Mouse (Mus musculus) lung, postnatal 0 days (tissue): ENCODE results near the gene Ythdf1. TPM values are rescaled to one million over a fixed set of nuclear protein-coding genes. Genes with fewer than 3 reads are reported as not detected.

Experiments
- ATAC-seq: fragments of 200-750 bp; cut with Nextera tagmentation; 2 replicates; pipeline ENCODE4 v1.8.0; 2017; ENCODE audit warnings: moderate library complexity
- DNase-seq: peaks from one replicate; pipeline ENCODE4 v3.0.0-alpha.2; 2016; ENCODE audit warnings: low spot score
- H3K27ac ChIP-seq: fragments of 300-500 bp; sonication (generic); 2 replicates; pipeline ENCODE4 v1.5.1; 2014; ENCODE audit warnings: antibody characterized with exemption, mild to moderate bottlenecking, low read length, mixed read lengths
- H3K27me3 ChIP-seq: fragments of 300-500 bp; sonication (generic); replicated peaks from 2 replicates; pipeline ENCODE4 v1.6.1; 2014; ENCODE audit warnings: low read length, mixed read lengths; ENCODE audit not compliant: insufficient read depth
- H3K36me3 ChIP-seq: fragments of 300-500 bp; sonication (generic); 2 replicates; pipeline ENCODE4 v1.6.1; 2014; ENCODE audit warnings: low read length, mixed read lengths; ENCODE audit not compliant: insufficient read depth
- H3K4me1 ChIP-seq: fragments of 300-500 bp; sonication (generic); 2 replicates; pipeline ENCODE4 v1.6.1; 2014; ENCODE audit warnings: antibody characterized with exemption, low read depth, low read length, mixed read lengths; ENCODE audit not compliant: insufficient read depth
- H3K4me2 ChIP-seq: fragments of 300-500 bp; sonication (generic); replicated peaks from 2 replicates; pipeline ENCODE4 v1.6.1; 2014; ENCODE audit warnings: low read depth, mild to moderate bottlenecking, low read length, moderate library complexity, mixed read lengths
- H3K4me3 ChIP-seq: fragments of 300-500 bp; sonication (generic); 2 replicates; pipeline ENCODE4 v1.5.1; 2014; ENCODE audit warnings: low read depth, low read length
- H3K9ac ChIP-seq: fragments of 300-500 bp; sonication (generic); replicated peaks from 2 replicates; pipeline ENCODE4 v1.6.1; 2014; ENCODE audit warnings: low read depth, mild to moderate bottlenecking
- H3K9me3 ChIP-seq: fragments of 300-500 bp; sonication (generic); 2 replicates; pipeline ENCODE4 v1.6.1; 2016; ENCODE audit warnings: low read length, mixed read lengths
- CTCF ChIP-seq: IDR thresholded peaks from 2 replicates; pipeline ENCODE4 v1.5.1; 2016; ENCODE audit warnings: antibody characterized with exemption, mild to moderate bottlenecking
- EP300 ChIP-seq: IDR thresholded peaks from 2 replicates; pipeline ENCODE4 v1.6.1; 2016; ENCODE audit warnings: antibody characterized with exemption, mild to moderate bottlenecking, control low read depth
- whole genome bisulfite sequencing: fragments of 180-500 bp; shearing (Covaris S2); extraction: QIAGEN DNeasy Blood & Tissue Kit; methylation state at CpG from one replicate; pipeline ENCODE4 v1.1.7; 2014; 5-methylcytosine and 5-hydroxymethylcytosine counted together
- polyA plus RNA-seq: library from polyadenylated mRNA; unstranded; fragments of >200 nt; fragmentation: Nextera tagmentation; extraction: Ambion mirVana; gene quantifications from 2 replicates; pipeline ENCODE4 v1.2.1, GENCODE M21; 2015

Gene Ythdf1
- polyA plus RNA-seq, 1 experiment from 2014 or later, result 40.3 TPM

DNA sequence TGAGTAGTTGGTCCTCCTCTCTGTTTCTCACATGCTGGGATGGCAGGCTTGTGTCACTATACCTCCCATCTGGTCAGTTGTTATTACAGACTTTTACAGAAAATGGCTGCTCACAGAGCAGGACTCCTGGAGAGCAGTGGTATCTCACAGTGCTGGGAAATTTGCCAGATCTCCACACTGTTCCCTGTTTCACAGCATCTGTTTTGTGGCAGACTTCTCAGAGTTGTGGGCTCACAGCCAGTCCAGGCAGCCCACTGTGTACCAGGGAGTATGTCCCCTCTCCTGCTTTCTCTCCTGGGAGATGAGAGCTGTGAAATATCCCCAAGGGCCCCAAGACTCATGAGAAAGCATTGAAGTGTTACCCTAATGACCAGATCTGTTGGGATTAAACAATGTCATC is 21.1 kb upstream of the Ythdf1 start:
- DNase-seq (no peak), ATAC-seq (no peak)
- Histone ChIP-seq H3K27ac (no peak overlapping the region), H3K4me1 (no peaks in the 10 kb centered on the region), H3K9ac (no peak overlapping the region), H3K36me3 (no peaks in the 10 kb centered on the region), H3K27me3 (no peaks in the 10 kb centered on the region), H3K4me3 (no peak overlapping the region), H3K9me3 (no peaks in the 10 kb centered on the region), H3K4me2 (no peak overlapping the region)
- TF ChIP-seq CTCF (no peak), EP300 (no peak)

DNA sequence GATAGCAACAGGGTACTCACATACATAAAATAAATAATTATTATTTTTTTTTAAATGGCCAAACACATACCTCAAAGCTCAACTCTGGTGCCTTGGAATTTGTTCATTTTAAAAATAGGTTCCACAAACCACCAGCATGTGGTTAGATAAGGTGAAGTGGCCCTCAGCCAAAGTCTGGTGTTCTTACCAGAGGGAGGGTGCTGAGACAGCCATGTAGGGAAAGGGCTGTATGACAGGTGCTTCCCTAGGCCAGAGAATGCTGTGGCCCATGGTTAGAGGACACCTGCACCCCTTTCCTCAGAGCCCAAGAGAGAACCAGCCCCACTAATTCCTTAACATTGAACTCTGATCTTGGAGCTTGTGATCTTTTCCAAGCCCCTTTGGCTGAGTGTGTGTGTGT is 19.4 kb upstream of the Ythdf1 start:
- ATAC-seq, result no peak
- Histone ChIP-seq H3K36me3 (no peaks in the 10 kb centered on the region), H3K27me3 (no peaks in the 10 kb centered on the region), H3K4me3 (no peak overlapping the region), H3K9me3 (no peaks in the 10 kb centered on the region), H3K4me2 (no peak overlapping the region), H3K9ac (no peak overlapping the region), H3K27ac (no peak overlapping the region), H3K4me1 (no peaks in the 10 kb centered on the region)
- DNase-seq, result no peak
- no peak for TF ChIP-seq EP300
- no peak for TF ChIP-seq CTCF

GRCm38 (mm10) chr2:180932418-180932817 is 11.7 kb upstream of the Ythdf1 start:
- H3K9me3 ChIP-seq, result no peaks in the 10 kb centered on the region
- no peak for TF ChIP-seq CTCF
- no peak for TF ChIP-seq EP300
- DNase-seq (no peak), ATAC-seq (no peak)
- H3K4me2 ChIP-seq, result no peak overlapping the region
- no peak overlapping the region for H3K4me3 ChIP-seq
- H3K4me1 ChIP-seq, result no peaks in the 10 kb centered on the region
- no peaks in the 10 kb centered on the region for H3K27me3 ChIP-seq
- no peak overlapping the region for H3K9ac ChIP-seq
- H3K27ac ChIP-seq, result no peak overlapping the region
- 63% methylated on average over 1 of the region's 1 CpGs for WGBS
- no peaks in the 10 kb centered on the region for H3K36me3 ChIP-seq

DNA sequence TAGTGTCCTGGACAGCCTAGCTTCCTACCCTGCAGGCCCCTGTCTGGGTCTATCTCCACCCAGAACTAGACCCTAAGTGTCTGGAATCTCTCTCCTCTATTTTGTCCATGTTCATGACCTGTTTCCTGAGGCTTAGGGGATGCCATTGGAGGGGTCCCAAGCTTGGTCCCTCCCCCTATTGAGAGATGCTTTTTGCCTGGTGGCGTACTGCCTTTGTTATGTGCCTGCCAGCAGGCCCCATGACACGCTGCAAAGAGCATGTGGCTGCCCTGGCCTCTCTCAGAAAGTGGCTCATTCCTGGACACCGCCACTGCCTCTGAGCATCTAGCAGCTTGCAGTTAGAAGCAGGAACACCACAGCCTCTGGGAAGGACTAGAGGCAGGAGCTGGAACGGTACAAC is 8.0 kb upstream of the Ythdf1 start, which contains the start of gene Birc7:
Gene Birc7 (plus strand): TSS at position 301 of the 400 bp plus-strand sequence.
- no peak within 1 kb of the TSS for H3K27ac ChIP-seq
- H3K4me2 ChIP-seq, result no peak within 1 kb of the TSS
- 50% methylated on average over 4 of the region's 4 CpGs for WGBS
- no peaks in the 10 kb centered on the region for H3K9me3 ChIP-seq
- ATAC-seq, result no peak
- H3K9ac ChIP-seq, result no peak within 1 kb of the TSS
- DNase-seq, result no peak
- no peaks in the 10 kb centered on the region for H3K27me3 ChIP-seq
- H3K4me3 ChIP-seq, result no peak within 1 kb of the TSS
- no peaks in the 10 kb centered on the region for H3K36me3 ChIP-seq
- no peaks in the 10 kb centered on the region for H3K4me1 ChIP-seq
- no peak for TF ChIP-seq EP300
- no peak for TF ChIP-seq CTCF

- no peak for ATAC-seq
- H3K9ac ChIP-seq, result no peak overlapping the region
- no peaks in the 10 kb centered on the region for H3K9me3 ChIP-seq
- DNase-seq, result peak; percentile 74
- no peaks in the 10 kb centered on the region for H3K27me3 ChIP-seq
- H3K4me2 ChIP-seq, result no peak overlapping the region
- peak; percentile 97 for TF ChIP-seq CTCF
- no peak for TF ChIP-seq EP300
- 7% methylated on average over 4 of the region's 4 CpGs for WGBS
- no peaks in the 10 kb centered on the region; the same call in 1 of the 2 replicates for H3K4me1 ChIP-seq
- no peaks in the 10 kb centered on the region for H3K36me3 ChIP-seq
- H3K27ac ChIP-seq, result no peak overlapping the region
- H3K4me3 ChIP-seq, result no peak overlapping the region
These were observed 4.4 kb upstream of the Ythdf1 start for GRCm38 (mm10) chr2:180925176-180925575.

DNA sequence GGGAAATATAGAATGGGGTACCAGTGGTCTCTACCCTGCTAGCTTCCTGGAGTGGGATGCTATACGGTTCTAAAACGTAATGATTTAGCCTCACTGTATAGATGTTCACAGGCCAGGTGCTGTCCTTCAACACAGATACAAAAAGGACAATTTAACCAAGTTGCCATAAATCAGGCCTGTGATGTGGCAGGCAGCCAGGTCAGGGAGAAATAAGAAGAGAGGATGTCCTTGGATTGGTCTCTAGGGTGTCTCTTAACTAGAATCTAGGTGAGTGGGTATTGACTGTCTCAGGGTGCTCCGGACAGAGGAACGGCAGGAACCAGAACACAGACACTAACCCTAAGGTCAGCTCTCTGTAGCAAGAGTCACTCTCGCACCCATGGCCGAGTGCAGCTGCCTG is 2.0 kb upstream of the Ythdf1 start:
- no peak overlapping the region for H3K4me3 ChIP-seq
- H3K4me2 ChIP-seq, result no peak overlapping the region
- WGBS, result 87% methylated on average over 6 of the region's 6 CpGs
- H3K36me3 ChIP-seq, result no peaks in the 10 kb centered on the region
- no peak for TF ChIP-seq EP300
- TF ChIP-seq CTCF, result no peak
- no peaks in the 10 kb centered on the region for H3K27me3 ChIP-seq
- H3K9ac ChIP-seq, result no peak overlapping the region
- no peak overlapping the region for H3K27ac ChIP-seq
- ATAC-seq, result no peak
- H3K4me1 ChIP-seq, result peaks cover 7% of the 10 kb centered on the region
- no peaks in the 10 kb centered on the region for H3K9me3 ChIP-seq
- DNase-seq, result no peak
